Mouse (Mus musculus): ENCODE measurements at regions not wholly inside any gene's neighbourhood (a gene's known extent, or its start where the extent isn't known, plus 50 kb on each side); places are given as distances from the start of the nearest gene placed in this dataset.

- DNase-seq (ENCODE audit: low spot score in 2 of 2): peak; percentile 48 to 63
Measured at GRCm38 (mm10) chr2:95232135-95232772, 794.3 kb upstream of the Api5 start.

- no peak for DNase-seq (ENCODE audit: low spot score in 2 of 2)
Measured at GRCm38 (mm10) chr2:95231739-95232134, 793.8 kb upstream of the Api5 start.

- no peak for DNase-seq (ENCODE audit: low spot score in 2 of 2)
Measured at GRCm38 (mm10) chr2:95229386-95229785, 791.5 kb upstream of the Api5 start.

GRCm38 (mm10) chr2:95210216-95210941, 772.4 kb upstream of the Api5 start:
- DNase-seq (ENCODE audit: low spot score in 2 of 2): no peak
